Mouse (Mus musculus) forebrain, embryonic 10.5 days (tissue): ENCODE data around the gene Miox. TPM values are rescaled to one million over a fixed set of nuclear protein-coding genes. Genes with fewer than 3 reads are reported as not detected.
A peak's percentile ranks its signal among the peaks of the same experiment; 100 is the strongest.

Experiments
- DNase-seq: peaks from one replicate; pipeline ENCODE4 v3.0.0-alpha.2; 2017; ENCODE audit warnings: low spot score; ENCODE audit errors: extremely low spot score
- H3K27ac ChIP-seq: fragments of 300-500 bp; sonication (generic); 2 replicates; pipeline ENCODE4 v1.5.1; 2016; ENCODE audit warnings: mild to moderate bottlenecking
- H3K27me3 ChIP-seq: fragments of 300-500 bp; sonication (generic); 2 replicates; pipeline ENCODE4 v1.6.1; 2016; ENCODE audit warnings: mild to moderate bottlenecking; ENCODE audit not compliant: poor library complexity, severe bottlenecking
- H3K36me3 ChIP-seq: fragments of 300-500 bp; sonication (generic); replicated peaks from 2 replicates; pipeline ENCODE4 v1.6.1; 2016; ENCODE audit warnings: mild to moderate bottlenecking, moderate library complexity
- H3K4me1 ChIP-seq: fragments of 300-500 bp; sonication (generic); 2 replicates; pipeline ENCODE4 v1.6.1; 2016
- H3K4me3 ChIP-seq: fragments of 300-500 bp; sonication (generic); 2 replicates; pipeline ENCODE4 v1.5.1; 2016; ENCODE audit warnings: mild to moderate bottlenecking, moderate library complexity
- H3K9me3 ChIP-seq: fragments of 300-500 bp; sonication (generic); 2 replicates; pipeline ENCODE4 v1.6.1; 2016; ENCODE audit warnings: mild to moderate bottlenecking, moderate library complexity
- WGBS: fragments of 180-500 bp; shearing (Covaris S2); methylation state at CpG from one replicate; pipeline ENCODE4 v1.1.7; 2016; 5-methylcytosine and 5-hydroxymethylcytosine counted together
- polyA plus RNA-seq: library from polyadenylated mRNA; unstranded; fragments of >200 nt; fragmentation: Nextera tagmentation; extraction: Ambion mirVana; gene quantifications from 2 replicates; pipeline ENCODE4 v1.2.1, GENCODE M21; 2016

Gene Miox
- polyA plus RNA-seq, 1 experiment from 2014 or later = not detected

- Histone ChIP-seq H3K4me1 (peaks cover 35% of the 10 kb centered on the region), H3K9me3 (no peaks in the 10 kb centered on the region), H3K36me3 (peaks cover 64% of the 10 kb centered on the region), H3K4me3 (peak within 1 kb of the TSS; percentile 69), H3K27ac (peak within 1 kb of the TSS; percentile 95), H3K27me3 (no peaks in the 10 kb centered on the region)
- DNase-seq = peak; percentile 98
- under 1% methylated on average over 64 of the region's 64 CpGs for WGBS
Observed at GRCm38 (mm10) chr15:89355241-89356187, 21.3 kb downstream of the Miox start, which contains the start of the genes Lmf2 and Ncaph2. TSS of gene Lmf2 (minus strand) at chr15:89355659. TSS of gene Ncaph2 (plus strand) at chr15:89355719.

- no peaks in the 10 kb centered on the region for H3K27me3 ChIP-seq
- DNase-seq = peak; percentile 87
- under 1% methylated on average over 15 of the region's 15 CpGs for WGBS
- peak overlapping the region; percentile 69 for H3K4me3 ChIP-seq
- peak overlapping the region; percentile 95 for H3K27ac ChIP-seq
- H3K36me3 ChIP-seq = peaks cover 64% of the 10 kb centered on the region
- H3K4me1 ChIP-seq = peaks cover 35% of the 10 kb centered on the region
- no peaks in the 10 kb centered on the region for H3K9me3 ChIP-seq
Observed at GRCm38 (mm10) chr15:89356372-89356771, 22.2 kb downstream of the Miox start.

GRCm38 (mm10) chr15:89358784-89359183 lies 24.6 kb downstream of the Miox start:
- Histone ChIP-seq H3K9me3 (no peaks in the 10 kb centered on the region), H3K4me1 (peaks cover 33% of the 10 kb centered on the region), H3K4me3 (no peak overlapping the region), H3K36me3 (peaks cover 64% of the 10 kb centered on the region), H3K27me3 (no peaks in the 10 kb centered on the region), H3K27ac (no peak overlapping the region)
- DNase-seq = no peak
- WGBS = 88% methylated on average over 3 of the region's 3 CpGs

- peaks cover 99% of the 10 kb centered on the region for H3K36me3 ChIP-seq
- no peaks in the 10 kb centered on the region for H3K9me3 ChIP-seq
- 96% methylated on average over 7 of the region's 7 CpGs for WGBS
- no peak overlapping the region for H3K4me3 ChIP-seq
- no peak overlapping the region for H3K27ac ChIP-seq
- H3K27me3 ChIP-seq = no peaks in the 10 kb centered on the region
- no peak for DNase-seq
- H3K4me1 ChIP-seq = peaks cover 4% of the 10 kb centered on the region; the same call in 1 of the 2 replicates
Observed at GRCm38 (mm10) chr15:89363051-89363450, 28.9 kb downstream of the Miox start.

- Histone ChIP-seq H3K4me3 (no peak overlapping the region), H3K9me3 (no peaks in the 10 kb centered on the region), H3K36me3 (peaks cover 100% of the 10 kb centered on the region), H3K27ac (no peak overlapping the region), H3K27me3 (no peaks in the 10 kb centered on the region), H3K4me1 (no peaks in the 10 kb centered on the region)
- no peak for DNase-seq
- WGBS = 89% methylated on average over 4 of the region's 4 CpGs
Observed at GRCm38 (mm10) chr15:89365141-89365551, 30.9 kb downstream of the Miox start.

- Histone ChIP-seq H3K4me1 (peaks cover 35% of the 10 kb centered on the region), H3K27me3 (peaks cover 26% of the 10 kb centered on the region), H3K4me3 (peak overlapping the region; percentile 74; the same call in 1 of the 2 replicates), H3K36me3 (peaks cover 61% of the 10 kb centered on the region), H3K27ac (no peak overlapping the region), H3K9me3 (no peaks in the 10 kb centered on the region)
- no peak for DNase-seq
- 89% methylated on average over 13 of the region's 13 CpGs for WGBS
Observed at GRCm38 (mm10) chr15:89372068-89372467, 37.9 kb downstream of the Miox start.

- H3K36me3 ChIP-seq = peaks cover 56% of the 10 kb centered on the region
- no peak for DNase-seq
- H3K4me1 ChIP-seq = peaks cover 40% of the 10 kb centered on the region
- H3K27ac ChIP-seq = 0 out of 2 replicates have a peak overlapping the region, but pooled peaks have one; percentile 95
- H3K9me3 ChIP-seq = no peaks in the 10 kb centered on the region
- H3K4me3 ChIP-seq = peak overlapping the region; percentile 74
- H3K27me3 ChIP-seq = peaks cover 31% of the 10 kb centered on the region
- WGBS = 89% methylated on average over 7 of the region's 7 CpGs
Observed at GRCm38 (mm10) chr15:89372536-89372935, 38.3 kb downstream of the Miox start.

GRCm38 (mm10) chr15:89373027-89373761 lies 39.0 kb downstream of the Miox start:
- Histone ChIP-seq H3K9me3 (no peaks in the 10 kb centered on the region), H3K27me3 (peaks cover 38% of the 10 kb centered on the region), H3K36me3 (peaks cover 50% of the 10 kb centered on the region), H3K4me3 (peak overlapping the region; percentile 74), H3K4me1 (peaks cover 46% of the 10 kb centered on the region), H3K27ac (peak overlapping the region; percentile 95)
- peak; percentile 72 for DNase-seq
- WGBS = 3% methylated on average over 35 of the region's 35 CpGs

- peak within 1 kb of the TSS; percentile 74 for H3K4me3 ChIP-seq
- peaks cover 44% of the 10 kb centered on the region for H3K36me3 ChIP-seq
- peaks cover 53% of the 10 kb centered on the region for H3K4me1 ChIP-seq
- peak within 1 kb of the TSS; percentile 95 for H3K27ac ChIP-seq
- H3K27me3 ChIP-seq = peaks cover 44% of the 10 kb centered on the region
- no peaks in the 10 kb centered on the region for H3K9me3 ChIP-seq
- under 1% methylated on average over 42 of the region's 42 CpGs for WGBS
- DNase-seq = peak; percentile 97
Observed at GRCm38 (mm10) chr15:89373762-89374248, 39.6 kb downstream of the Miox start, which contains the start of gene Sco2. TSS of gene Sco2 (minus strand) at chr15:89373846.

- no peak for DNase-seq
- H3K27ac ChIP-seq = peak overlapping the region; percentile 95
- peaks cover 38% of the 10 kb centered on the region for H3K36me3 ChIP-seq
- 49% methylated on average over 9 of the region's 9 CpGs for WGBS
- H3K27me3 ChIP-seq = peaks cover 49% of the 10 kb centered on the region
- H3K4me1 ChIP-seq = peaks cover 58% of the 10 kb centered on the region
- no peaks in the 10 kb centered on the region for H3K9me3 ChIP-seq
- peak overlapping the region; percentile 74 for H3K4me3 ChIP-seq
Observed at GRCm38 (mm10) chr15:89374340-89374739, 40.1 kb downstream of the Miox start.

- Histone ChIP-seq H3K36me3 (peaks cover 32% of the 10 kb centered on the region), H3K27me3 (peaks cover 55% of the 10 kb centered on the region), H3K27ac (peak overlapping the region; percentile 95; the same call in 1 of the 2 replicates), H3K4me1 (peaks cover 61% of the 10 kb centered on the region), H3K4me3 (0 out of 2 replicates have a peak overlapping the region, but pooled peaks have one; percentile 74), H3K9me3 (no peaks in the 10 kb centered on the region)
- DNase-seq = no peak
- WGBS = 91% methylated on average over 17 of the region's 17 CpGs
Observed at GRCm38 (mm10) chr15:89374801-89375534, 40.8 kb downstream of the Miox start.

- no peak overlapping the region for H3K27ac ChIP-seq
- H3K27me3 ChIP-seq = peaks cover 66% of the 10 kb centered on the region
- H3K4me3 ChIP-seq = no peak overlapping the region
- no peaks in the 10 kb centered on the region for H3K9me3 ChIP-seq
- peaks cover 21% of the 10 kb centered on the region for H3K36me3 ChIP-seq
- 81% methylated on average over 7 of the region's 7 CpGs for WGBS
- peaks cover 61% of the 10 kb centered on the region for H3K4me1 ChIP-seq
- DNase-seq = no peak
Observed at GRCm38 (mm10) chr15:89376040-89376439, 41.8 kb downstream of the Miox start.
